Mouse (Mus musculus) ES-E14 (cell line): ENCODE results near the gene Pabpn1. TPM values are rescaled to one million over a fixed set of nuclear protein-coding genes. Genes with fewer than 3 reads are reported as not detected.
A peak's percentile ranks its signal among the peaks of the same experiment; 100 is the strongest.

ENCODE experiments used
- DNase-seq: peaks from one replicate; pipeline ENCODE4 v3.0.0-alpha.2; 2013; ENCODE audit warnings: low read depth, low spot score
- H3K27ac ChIP-seq: 2 replicates; pipeline ENCODE4 v1.5.1; 2012; ENCODE audit warnings: low read depth, mild to moderate bottlenecking, low read length, moderate library complexity, mixed read lengths; ENCODE audit not compliant: poor library complexity, insufficient read depth, severe bottlenecking
- H3K36me3 ChIP-seq: 2 replicates; pipeline ENCODE4 v1.6.1; 2012; ENCODE audit warnings: mild to moderate bottlenecking, low read length, moderate library complexity, mixed read lengths; ENCODE audit not compliant: control insufficient read depth, poor library complexity, insufficient read depth, severe bottlenecking
- H3K4me1 ChIP-seq, 2 experiments: fragments of 150-350 bp in 1 of 2; sonication (generic) in 1 of 2; 2 replicates each; pipeline ENCODE4 v1.6.1; 2012; ENCODE audit warnings: low read length in 2 of 2, mild to moderate bottlenecking in 1 of 2, mixed read lengths in 1 of 2; ENCODE audit not compliant: control insufficient read depth in 2 of 2, insufficient read depth in 2 of 2, poor library complexity in 1 of 2
- H3K4me3 ChIP-seq, 2 experiments: fragments of 150-350 bp in 1 of 2; sonication (generic) in 1 of 2; 2 replicates each; pipeline ENCODE4 v1.5.1; 2012; ENCODE audit warnings: low read length in 2 of 2, low read depth in 1 of 2, mild to moderate bottlenecking in 1 of 2, mixed read lengths in 1 of 2; ENCODE audit not compliant: insufficient read depth in 1 of 2, poor library complexity in 1 of 2, severe bottlenecking in 1 of 2
- H3K9ac ChIP-seq: 2 replicates; pipeline ENCODE4 v1.6.1; 2012; ENCODE audit warnings: low read depth, mild to moderate bottlenecking, low read length, mixed read lengths; ENCODE audit not compliant: poor library complexity, insufficient read depth, severe bottlenecking
- H3K9me3 ChIP-seq: fragments of 150-350 bp; sonication (generic); 2 replicates; pipeline ENCODE4 v1.6.1; 2012; ENCODE audit warnings: low read depth, mild to moderate bottlenecking, low read length; ENCODE audit not compliant: control insufficient read depth, insufficient read depth
- CHD2 ChIP-seq: IDR thresholded peaks from 2 replicates; pipeline ENCODE4 v1.6.1; 2014; ENCODE audit warnings: mild to moderate bottlenecking, low read depth, low read length, inconsistent platforms
- HCFC1 ChIP-seq: IDR thresholded peaks from 2 replicates; pipeline ENCODE4 v1.6.1; 2012; ENCODE audit warnings: low read length, inconsistent platforms, borderline replicate concordance; ENCODE audit not compliant: insufficient read depth
- MAFK ChIP-seq: IDR thresholded peaks from 2 replicates; pipeline ENCODE4 v1.6.1; 2014; ENCODE audit warnings: mild to moderate bottlenecking, low read depth, low read length, inconsistent platforms; ENCODE audit not compliant: insufficient read depth
- ZC3H11A ChIP-seq: IDR thresholded peaks from 2 replicates; pipeline ENCODE4 v1.6.1; 2012; ENCODE audit warnings: low read depth, mild to moderate bottlenecking, inconsistent platforms, low read length, borderline replicate concordance
- ZNF384 ChIP-seq: IDR thresholded peaks from 2 replicates; pipeline ENCODE4 v1.6.1; 2012; ENCODE audit warnings: low read depth, low read length, inconsistent platforms
- in situ Hi-C, 2 experiments: fragments of 600-800 bp; cut with MboI; formaldehyde crosslinking; loops; one replicate each; pipeline ENCODE4 v1.15.1; 2025; ENCODE audit warnings: low sequenced_read_pairs in 2 of 2, inconsistent platforms in 1 of 2; ENCODE audit not compliant: unreplicated experiment in 2 of 2
- total RNA-seq: library from RNA; depleted of rRNA; stranded (reverse); fragments of 300-350 nt; gene quantifications from 2 replicates; pipeline ENCODE4 v1.2.3, GENCODE M21; 2012

The Pabpn1 gene
- total RNA-seq, 1 experiment = 76.8 TPM

DNA sequence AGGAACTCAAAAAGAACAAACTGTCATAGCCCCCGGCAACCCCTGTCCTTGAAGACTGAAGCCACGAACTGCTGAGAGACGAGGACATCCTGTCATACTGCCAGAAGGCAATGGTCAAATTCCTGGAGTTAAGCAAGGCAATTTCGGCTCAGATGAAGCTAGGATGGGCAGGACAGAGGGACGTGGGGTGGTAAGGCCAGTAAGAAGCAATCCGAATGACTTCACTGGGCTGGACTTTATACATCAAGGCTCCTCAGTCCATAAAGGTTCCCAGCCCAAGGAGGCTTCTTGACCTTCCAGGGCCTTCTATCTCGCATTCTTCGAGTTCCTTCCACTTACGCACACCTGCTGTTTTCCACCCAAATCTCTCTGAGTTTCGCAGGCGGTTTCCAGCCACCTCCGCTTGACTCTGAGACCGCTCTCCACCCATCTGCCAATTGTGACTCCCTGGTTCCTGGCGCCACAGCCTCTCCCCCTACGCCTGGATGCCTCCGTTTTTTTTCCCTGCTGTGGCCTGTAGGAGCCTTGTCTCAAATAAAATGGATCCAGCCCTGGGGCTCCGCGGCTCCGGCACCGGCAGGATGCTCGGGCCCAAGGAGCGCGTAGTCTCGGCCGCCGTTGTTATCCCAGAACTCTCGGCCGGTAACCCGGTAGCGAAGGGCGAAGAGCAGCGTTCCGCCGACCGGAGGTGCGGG, 16.3 kb upstream of the Pabpn1 start:
- TF ChIP-seq ZNF384 (peak; percentile 67), HCFC1 (no peak), CHD2 (no peak), ZC3H11A (no peak)
- H3K36me3 ChIP-seq = no peaks in the 10 kb centered on the region
- H3K27ac ChIP-seq = peak overlapping the region; percentile 33; the same call in 1 of the 2 replicates
- H3K9ac ChIP-seq = peak overlapping the region; percentile 93
- H3K9me3 ChIP-seq = no peaks in the 10 kb centered on the region
- in situ Hi-C loops = no loop called here
- DNase-seq = no peak
- H3K4me3 ChIP-seq = peak overlapping the region; percentile 95 to 97
- H3K4me1 ChIP-seq = peaks cover 0 to 3% of the 10 kb centered on the region in 2 experiments; a peak in 2 of 4 replicates

DNA sequence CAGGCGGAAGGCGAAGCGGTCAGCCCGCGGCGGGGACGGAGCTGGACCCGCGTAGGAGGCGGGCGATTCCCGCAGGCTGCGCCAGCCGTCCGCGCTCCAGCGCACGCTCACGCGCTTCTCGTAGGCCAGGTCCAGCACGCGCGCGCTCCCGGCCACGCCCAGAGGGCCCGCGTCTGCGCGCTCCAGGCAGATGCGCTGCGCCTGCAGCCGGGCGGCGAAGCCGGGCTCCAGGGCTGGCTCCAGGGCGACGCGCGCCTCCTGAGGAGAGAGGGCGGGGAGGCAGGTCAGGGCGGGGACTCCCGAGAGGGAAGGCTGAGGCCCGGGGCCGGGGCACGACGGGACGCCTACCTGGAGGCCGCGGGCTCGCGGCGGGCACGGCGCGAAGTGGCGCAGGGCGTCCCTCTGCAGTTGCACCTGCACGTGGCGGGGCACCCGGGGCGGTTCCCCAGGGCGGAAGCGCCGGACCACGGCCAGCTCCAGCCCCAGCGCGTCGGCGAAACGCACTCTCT, 15.7 kb upstream of the Pabpn1 start:
- DNase-seq = peak; percentile 86
- Histone ChIP-seq H3K27ac (0 out of 2 replicates have a peak overlapping the region, but pooled peaks have one; percentile 33), H3K9me3 (no peaks in the 10 kb centered on the region), H3K36me3 (no peaks in the 10 kb centered on the region), H3K4me1 (peaks cover 0 to 3% of the 10 kb centered on the region in 2 experiments; a peak in 2 of 4 replicates), H3K4me3 (peak overlapping the region; percentile 95 to 97), H3K9ac (peak overlapping the region; percentile 93)
- TF ChIP-seq MAFK (no peak), CHD2 (no peak), ZC3H11A (no peak), HCFC1 (no peak; the same call in none of the 2 replicates), ZNF384 (no peak)
- in situ Hi-C loops = no loop called here

DNA sequence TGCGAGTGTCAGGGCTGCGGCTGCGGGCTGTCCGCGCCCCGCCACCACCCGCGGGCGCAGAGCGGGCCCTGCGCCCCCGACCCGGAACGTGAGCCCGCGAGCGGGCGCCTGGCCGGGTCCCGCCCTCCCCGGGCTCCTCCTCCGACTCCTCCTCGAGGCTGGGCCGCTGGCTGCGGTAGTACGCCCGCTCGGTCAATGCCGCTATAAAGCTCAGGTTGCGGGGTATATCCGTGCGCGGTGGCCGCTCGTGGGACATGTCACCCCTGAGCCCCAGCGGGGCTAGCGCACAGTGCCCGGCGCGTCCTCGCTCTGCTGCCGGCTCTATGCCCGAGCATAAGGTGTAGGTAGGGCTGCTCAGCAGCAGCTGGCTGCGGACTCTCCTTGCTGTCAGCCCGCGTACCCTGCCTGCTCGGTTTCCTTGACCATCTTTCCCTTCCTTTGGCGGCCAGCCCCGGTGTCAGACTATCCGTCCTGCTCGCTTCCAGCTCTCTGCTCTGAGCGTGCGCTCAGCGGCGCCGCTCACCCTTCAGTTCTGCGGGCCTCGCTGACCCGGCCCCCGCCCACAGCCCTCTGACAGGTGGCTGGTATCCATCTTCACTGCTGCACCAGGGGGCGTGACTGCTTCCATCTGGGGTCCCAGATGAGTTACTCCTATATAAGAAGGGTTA, 15.1 kb upstream of the Pabpn1 start, which contains the start of gene Ppp1r3e:
TSS of gene Ppp1r3e (minus strand) at position 503 of the 668 bp plus-strand sequence.
- Histone ChIP-seq H3K27ac (0 out of 2 replicates have a peak within 1 kb of the TSS, but pooled peaks have one; percentile 33), H3K9ac (peak within 1 kb of the TSS; percentile 93), H3K4me1 (peaks cover 0 to 3% of the 10 kb centered on the region in 2 experiments; a peak in 2 of 4 replicates), H3K36me3 (no peaks in the 10 kb centered on the region), H3K9me3 (no peaks in the 10 kb centered on the region), H3K4me3 (peak within 1 kb of the TSS; percentile 95 to 97)
- TF ChIP-seq MAFK = no peak
- TF ChIP-seq ZNF384 = no peak
- TF ChIP-seq CHD2 = no peak
- no peak for DNase-seq
- in situ Hi-C loops = no loop called here

- peaks cover 4 to 12% of the 10 kb centered on the region in 2 experiments; a peak in 1 of 4 replicates for H3K4me1 ChIP-seq
- DNase-seq = peak; percentile 82
- no peaks in the 10 kb centered on the region for H3K9me3 ChIP-seq
- H3K9ac ChIP-seq = peak within 1 kb of the TSS; percentile 84
- peak within 1 kb of the TSS; percentile 52; the same call in 1 of the 2 replicates for H3K27ac ChIP-seq
- in situ Hi-C loops = no loop called here
- H3K4me3 ChIP-seq = peak within 1 kb of the TSS; percentile 78 to 83
- H3K36me3 ChIP-seq = no peaks in the 10 kb centered on the region
- TF ChIP-seq CHD2 (no peak), HCFC1 (0 out of 2 replicates have a peak, but pooled peaks have one; percentile 42)
Observed at GRCm38 (mm10) chr14:54883154-54884021, 8.9 kb upstream of the Pabpn1 start, which contains the start of the genes Bcl2l2 and Gm20521. TSS of gene Bcl2l2 (plus strand) at chr14:54883377. TSS of gene Gm20521 (plus strand) at chr14:54883441.
